Mouse (Mus musculus) urinary bladder, postnatal 14 days (tissue): ENCODE results near the gene Gsta1.
"Not testable (repeated sequence)": the region's sequence is repeated elsewhere in the genome, so short reads cannot be mapped to it uniquely, and the experiment has no call there.

Source experiments
- DNase-seq: peaks from one replicate; pipeline ENCODE4 v3.0.0; 2021; ENCODE audit warnings: low spot score

The Gsta1 gene

GRCm38 (mm10) chr9:78230461-78230860 lies at the start of gene Gsta1:
Gsta1 (plus strand) TSS chr9:78230656.
- not testable (repeated sequence) for DNase-seq

DNA sequence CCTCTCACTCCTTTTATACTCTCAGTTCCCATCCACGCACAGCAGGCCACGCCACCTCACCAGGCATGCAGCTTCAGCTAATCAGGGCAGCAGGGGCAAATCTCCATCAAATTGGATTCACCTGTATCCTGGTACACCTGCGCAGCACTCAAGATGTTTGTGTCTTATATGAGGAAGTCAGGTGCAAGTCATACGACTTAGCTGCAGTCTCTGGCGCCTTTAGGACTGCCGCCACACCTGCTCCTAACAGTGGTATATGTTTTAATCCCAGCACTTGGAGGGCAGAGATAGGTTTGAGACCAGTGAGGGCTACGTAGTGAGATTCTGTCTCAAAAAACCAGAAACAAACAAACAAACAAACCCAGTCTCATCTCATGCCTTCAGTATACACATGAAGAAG lies 48.0 kb upstream of the Gsta1 start, which contains the start of gene Gsta4:
TSS of gene Gsta4 (plus strand) at position 301 of the 400 bp plus-strand sequence.
- DNase-seq = not testable (repeated sequence)

DNA sequence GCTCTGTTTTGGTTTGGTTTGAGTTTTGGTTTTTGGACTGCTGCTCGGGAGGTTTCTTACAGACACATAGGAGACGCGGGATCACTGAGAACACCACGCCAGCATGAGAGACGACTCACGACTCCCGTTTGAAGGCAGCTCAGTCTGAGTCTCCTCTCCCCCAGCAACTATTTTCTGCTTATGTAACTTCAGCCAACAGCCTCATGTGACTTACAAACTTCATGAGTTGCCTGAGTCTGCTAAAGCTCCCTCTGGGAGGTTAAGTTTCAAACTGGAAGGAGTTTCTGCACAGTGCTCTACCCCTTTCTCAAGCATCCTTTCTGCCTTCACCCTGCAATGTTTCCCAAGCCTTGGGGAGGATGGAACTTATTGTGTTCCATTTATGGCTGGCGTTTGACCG lies 44.8 kb upstream of the Gsta1 start:
- no peak for DNase-seq

DNA sequence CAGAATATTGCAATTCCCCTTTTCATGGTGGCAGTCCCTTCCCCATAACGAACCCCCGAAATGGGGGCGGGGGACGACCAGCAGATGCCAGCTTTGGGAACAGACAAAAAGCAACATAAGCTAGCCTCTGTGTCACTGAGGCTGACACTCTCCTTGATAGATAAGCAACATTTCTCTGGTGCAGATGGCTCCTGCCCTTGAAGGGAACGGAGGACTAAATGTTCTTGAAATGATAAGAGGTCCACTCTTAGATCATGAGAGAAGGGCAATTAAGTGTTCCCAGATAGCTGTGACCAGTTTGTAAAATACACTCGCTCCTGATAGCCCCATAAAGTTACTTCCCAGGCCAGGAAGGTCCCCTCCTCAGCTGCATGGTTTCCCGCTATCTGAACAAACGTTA lies 41.5 kb upstream of the Gsta1 start:
- DNase-seq = no peak

DNA sequence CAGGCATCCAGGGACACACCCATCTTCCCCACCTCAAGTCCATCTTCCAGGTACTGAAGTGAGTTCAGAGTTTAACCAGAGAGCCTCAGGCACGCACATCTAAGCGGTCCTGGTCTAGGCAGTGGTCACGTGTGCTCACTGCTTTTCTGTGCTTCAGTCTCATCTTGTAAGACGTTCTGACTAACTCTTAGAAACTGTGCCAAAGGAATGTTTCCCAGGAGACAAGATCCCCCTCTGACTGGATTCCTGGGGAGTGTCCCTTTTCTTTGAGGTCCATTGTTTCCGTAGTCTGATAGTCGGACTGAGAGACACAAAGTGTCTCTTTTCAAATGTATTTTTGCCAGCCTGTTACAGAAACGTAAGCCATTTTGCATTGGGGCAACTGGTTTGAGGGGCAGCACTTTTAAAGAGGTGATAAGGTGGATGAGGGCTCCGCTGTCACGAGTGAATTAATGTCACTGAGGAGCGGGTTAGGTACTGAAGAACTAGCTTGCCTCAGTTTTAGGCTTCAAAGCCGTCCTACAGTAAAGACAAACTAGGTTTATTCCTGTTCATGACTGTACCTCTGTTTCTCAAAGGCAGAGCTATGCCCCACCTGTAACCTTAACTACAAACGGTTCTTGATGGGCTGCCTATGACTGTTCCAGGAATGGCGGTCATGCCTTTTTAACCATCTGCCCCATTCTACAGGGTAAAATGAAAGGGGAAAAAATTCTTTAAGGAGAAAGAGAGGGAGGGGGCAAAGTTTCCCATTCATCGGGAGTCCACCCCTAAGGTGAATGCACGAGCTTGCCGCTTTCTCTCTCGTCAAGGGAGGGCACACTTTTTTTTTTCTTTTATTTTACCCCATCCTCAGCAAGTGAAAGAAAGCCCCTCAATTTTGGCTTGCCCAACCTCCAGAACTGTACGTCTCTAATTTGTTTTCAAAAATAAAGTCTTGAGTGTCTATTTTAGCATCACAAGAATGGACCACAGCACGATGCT lies 39.5 kb upstream of the Gsta1 start:
- no peak for DNase-seq

GRCm38 (mm10) chr9:78191736-78192135 lies 38.7 kb upstream of the Gsta1 start:
- peak; percentile 87 for DNase-seq

- peak; percentile 64 for DNase-seq
These were observed 36.4 kb upstream of the Gsta1 start for GRCm38 (mm10) chr9:78193902-78194597.

- no peak for DNase-seq
These were observed 35.4 kb upstream of the Gsta1 start for GRCm38 (mm10) chr9:78195034-78195433.

DNA sequence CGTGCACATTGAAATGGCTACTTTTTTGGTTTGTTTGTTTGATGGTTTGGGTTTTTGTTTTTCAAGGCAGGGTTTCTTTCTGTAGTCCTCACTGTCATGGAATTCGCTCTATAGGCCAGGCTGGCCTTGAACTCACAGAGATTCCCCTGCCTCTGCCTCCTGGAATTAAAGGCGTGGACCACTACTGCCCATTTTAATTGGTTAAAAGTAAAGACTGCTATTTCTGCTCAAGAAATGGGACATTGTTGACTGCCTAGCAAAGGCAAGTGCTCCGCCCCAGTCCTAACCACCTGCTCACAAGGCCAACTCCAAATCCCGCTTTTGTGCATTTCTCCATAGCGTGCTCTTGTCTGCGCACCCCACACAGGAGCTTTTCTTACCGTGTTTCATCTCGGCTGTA lies 32.7 kb upstream of the Gsta1 start:
- DNase-seq = no peak

DNA sequence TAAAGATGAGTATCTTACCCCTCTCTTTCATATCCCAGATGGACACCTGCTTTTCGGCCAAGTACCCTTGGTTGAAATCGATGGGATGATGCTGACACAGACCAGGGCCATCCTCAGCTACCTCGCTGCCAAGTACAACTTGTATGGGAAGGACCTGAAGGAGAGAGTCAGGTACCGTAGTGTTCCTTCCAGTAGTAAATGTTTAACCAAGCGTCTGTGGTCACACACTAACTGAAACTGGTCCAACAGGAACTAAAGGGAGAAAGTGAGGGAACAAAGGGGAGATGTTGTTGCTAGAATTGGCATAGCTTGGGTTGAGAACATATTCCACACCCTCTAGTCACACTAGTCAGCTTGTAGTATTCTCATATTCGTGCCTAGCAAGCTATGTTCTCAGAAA lies 26.3 kb upstream of the Gsta1 start:
- DNase-seq = no peak

DNA sequence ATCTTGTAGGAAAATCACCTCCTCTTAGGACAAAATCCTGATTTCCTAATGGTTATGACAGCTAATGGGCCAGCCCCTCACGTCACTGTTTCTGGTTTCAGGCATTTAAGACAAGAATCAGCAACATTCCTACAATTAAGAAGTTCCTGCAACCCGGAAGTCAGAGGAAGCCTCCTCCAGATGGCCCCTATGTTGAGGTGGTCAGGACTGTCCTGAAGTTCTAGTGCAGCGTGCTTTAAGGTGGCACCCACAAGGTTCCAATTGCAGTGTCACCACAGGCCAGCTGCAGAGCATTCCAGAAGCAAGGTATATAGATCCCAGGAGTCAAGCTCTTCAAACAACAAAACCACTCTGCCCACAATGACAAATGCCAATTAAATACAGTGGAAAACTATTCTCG lies 21.5 kb upstream of the Gsta1 start:
- no peak for DNase-seq

DNA sequence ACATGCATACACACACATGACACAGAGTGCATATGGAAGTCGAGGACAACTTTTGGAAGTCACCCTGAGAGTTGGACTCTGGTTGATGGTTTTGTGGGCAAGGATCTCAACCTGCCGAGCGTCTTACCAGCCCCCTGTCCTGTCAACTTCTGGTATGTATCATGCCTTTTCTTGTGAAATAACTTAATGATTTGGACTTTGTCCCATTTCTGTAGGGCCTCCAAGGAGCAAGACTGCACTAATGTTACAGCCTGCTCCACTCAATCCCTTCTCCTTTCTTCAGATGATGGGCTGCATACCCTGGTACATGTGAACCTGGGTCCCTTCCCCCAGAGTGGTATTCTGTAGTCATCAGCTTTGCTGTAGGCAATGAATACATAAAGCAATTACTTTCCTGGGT lies 20.4 kb upstream of the Gsta1 start:
- no peak for DNase-seq

- DNase-seq = no peak
These were observed 19.6 kb upstream of the Gsta1 start for GRCm38 (mm10) chr9:78210821-78211220.

DNA sequence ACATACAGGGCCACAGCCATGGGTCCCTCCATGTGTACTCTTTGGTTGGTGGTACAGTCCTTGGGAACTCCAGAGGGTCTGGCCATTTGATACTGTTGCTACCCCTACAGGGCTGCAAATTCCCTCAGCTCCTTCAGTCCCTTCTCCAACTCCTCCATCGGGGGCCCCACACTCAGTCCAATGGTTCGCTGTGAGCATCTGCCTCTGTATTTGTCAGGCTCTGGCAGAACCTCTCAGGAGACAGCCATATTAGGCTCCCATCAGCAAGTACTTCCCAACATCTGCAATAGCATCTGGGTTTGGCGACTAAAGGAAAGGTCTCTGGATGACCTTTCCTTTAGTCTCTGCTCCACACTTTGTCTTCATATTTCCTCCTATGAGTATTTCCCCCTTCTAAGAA lies 18.9 kb upstream of the Gsta1 start:
- no peak for DNase-seq

GRCm38 (mm10) chr9:78212341-78213049 lies 18.0 kb upstream of the Gsta1 start:
- DNase-seq = peak; percentile 86

- no peak for DNase-seq
These were observed 13.4 kb upstream of the Gsta1 start for GRCm38 (mm10) chr9:78217074-78217473.

DNA sequence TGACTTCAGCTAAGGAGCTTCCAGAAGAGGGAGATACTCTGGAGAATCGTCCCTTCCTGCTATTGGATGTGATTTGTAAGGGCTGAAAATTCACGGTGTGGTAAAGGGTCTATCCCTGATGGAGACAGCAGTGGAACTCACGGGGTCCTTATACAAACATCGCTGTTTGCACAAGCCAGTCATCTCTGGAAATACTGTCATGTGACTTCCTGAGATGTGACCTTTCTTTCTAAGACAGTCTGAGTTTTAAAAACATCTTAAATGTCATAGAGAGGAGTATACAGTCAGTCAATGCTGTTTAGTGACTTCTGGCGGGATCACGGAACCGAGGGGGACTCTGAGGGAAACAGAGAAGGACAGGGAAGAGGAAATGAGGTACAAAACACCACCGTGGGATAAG lies 7.8 kb upstream of the Gsta1 start:
- no peak for DNase-seq

DNA sequence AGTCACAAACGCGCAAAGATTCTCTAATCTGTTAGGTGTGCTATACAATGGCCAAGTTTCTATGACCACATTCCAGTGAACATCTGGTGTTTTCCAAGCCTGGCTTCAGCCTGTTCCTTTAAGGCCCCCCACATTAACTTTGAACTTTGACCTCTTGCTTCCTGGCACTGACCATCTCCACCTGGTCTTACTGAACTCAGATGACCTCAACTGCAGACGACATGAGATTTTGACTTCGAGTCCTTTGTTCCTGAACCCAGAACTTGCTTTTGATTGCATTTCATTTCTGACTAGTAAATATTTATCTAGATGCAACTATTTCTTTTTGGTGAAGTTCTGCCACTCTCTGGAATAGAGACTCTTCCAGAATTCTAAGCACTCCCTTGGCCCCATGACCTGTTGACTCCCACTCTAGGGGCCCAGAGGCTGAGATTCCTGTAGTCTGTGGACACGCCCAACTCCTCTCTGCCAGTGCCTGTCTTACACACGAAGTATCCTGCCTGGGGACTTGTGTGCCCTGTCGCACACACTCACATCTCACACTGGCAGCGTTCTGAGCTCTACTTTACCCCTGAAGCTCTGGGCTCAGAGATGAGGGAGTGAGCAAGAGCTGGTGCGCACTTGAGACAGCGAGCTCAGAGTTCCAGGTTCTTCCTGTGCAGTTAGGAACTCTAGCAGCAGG lies 7.1 kb upstream of the Gsta1 start:
- DNase-seq = no peak

DNA sequence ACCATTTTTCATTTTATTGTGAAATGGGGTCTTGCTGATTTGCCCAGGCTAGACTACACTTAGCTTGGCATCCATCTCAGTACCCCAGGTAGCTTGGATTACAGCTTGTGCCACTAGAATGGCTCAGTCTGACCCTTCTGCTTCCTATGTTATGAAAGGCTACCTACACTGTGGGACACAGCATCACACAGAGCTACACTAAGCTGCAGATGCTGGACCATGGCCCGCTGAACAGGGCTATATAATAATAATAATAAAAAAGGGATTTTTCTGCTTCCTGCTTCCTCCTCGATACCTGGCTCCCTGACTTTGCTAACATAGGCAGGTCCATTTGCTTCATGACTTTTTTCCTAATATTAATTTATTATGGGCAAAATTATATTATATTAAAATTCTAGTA lies 6.0 kb upstream of the Gsta1 start:
- DNase-seq = no peak

DNA sequence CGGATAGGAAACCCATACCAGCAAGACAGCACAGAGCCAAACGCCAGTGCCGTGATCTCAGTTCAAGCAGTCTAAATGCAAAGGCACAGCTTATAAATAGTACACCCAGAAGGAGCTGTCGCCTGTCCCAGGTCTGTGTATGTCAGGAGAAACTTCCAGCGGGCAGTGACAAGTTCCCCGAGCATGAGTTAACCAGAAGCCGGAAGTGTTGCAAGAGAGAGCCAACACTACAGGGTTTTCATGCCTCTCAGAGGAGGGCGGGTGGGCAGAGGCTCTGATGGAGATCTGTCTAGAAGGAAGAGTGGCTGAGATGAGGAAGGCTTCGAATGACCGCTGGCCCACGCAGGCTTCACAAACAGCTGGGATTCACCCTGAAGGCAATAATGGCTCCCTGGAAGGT lies 5.2 kb upstream of the Gsta1 start:
- no peak for DNase-seq

DNA sequence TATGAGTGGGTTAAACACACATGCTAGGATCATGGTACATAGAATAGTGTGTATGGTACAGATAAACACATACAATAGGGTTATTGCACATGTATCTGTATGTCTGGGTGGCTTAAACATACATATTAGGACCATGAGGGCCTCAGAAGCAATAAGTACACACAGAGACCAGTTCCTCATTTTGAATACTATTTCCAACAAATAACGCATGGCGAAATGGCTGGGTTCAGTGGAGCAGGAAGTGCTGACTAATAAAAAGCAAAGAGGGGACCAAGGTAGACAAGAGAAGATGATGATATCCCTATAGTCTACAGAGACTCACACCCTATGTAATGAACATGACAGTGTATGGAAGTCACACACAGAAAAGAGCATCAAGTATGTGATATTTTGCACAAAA lies 2.3 kb upstream of the Gsta1 start:
- DNase-seq = no peak

DNA sequence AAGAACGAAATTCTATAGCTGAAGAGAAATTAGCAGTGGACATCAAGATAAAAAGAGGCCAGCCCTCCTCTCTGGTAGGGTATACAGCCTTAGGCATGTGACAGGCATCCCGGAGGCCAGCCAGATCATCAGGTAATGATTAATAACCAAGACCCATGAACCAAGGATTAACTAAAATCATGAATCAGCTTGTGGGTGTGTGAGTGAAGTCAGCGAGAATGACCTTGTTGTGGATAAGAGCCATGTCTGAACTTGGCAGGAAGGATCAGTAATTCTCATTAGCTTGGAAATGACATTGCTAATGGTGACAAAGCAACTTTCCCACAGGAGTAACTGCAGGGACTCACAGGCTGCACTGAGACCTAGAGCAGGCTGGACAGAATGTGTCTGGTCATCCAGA lies 798 bp upstream of the Gsta1 start:
- not testable (repeated sequence) for DNase-seq
